Mouse (Mus musculus): ENCODE measurements around the gene Armh3.

DNA sequence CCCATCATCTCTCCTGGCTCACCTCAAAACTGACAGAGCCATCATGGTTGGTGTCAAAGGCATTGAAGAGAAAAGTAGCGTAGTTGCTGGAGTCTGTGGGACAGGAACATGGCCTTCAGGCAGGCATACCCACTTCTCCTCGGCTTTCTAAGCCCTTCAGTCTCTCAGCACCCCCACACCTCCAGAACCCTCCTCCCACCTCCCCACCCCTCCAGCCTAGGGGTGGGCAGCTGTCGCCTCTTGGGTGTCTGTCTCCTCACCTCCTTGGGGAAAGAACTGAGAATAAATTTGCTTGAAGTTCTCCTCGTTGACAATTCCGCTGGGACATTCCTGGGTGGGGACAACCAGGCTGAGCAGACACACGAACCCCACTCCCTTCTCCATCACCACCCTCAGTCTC, 203.6 kb downstream of the Armh3 start:
- TF ChIP-seq POLR2A (IDR thresholded peaks at IDR 0.05; ENCODE audit: borderline replicate concordance, extremely low read depth, insufficient read depth, insufficient read length, poor library complexity, severe bottlenecking): no peak
- no peak for TF ChIP-seq CTCF (IDR thresholded peaks at IDR 0.05; ENCODE audit: borderline replicate concordance, extremely low read depth, insufficient read depth, insufficient read length)

Measured in brain, embryonic 14.5 days (tissue).